Mouse (Mus musculus) lung, postnatal 0 days (tissue): ENCODE measurements around the gene Timm22.

Experiments
- CTCF ChIP-seq: IDR thresholded peaks from 2 replicates; pipeline ENCODE4 v1.5.1; 2016; ENCODE audit warnings: antibody characterized with exemption, mild to moderate bottlenecking
- EP300 ChIP-seq: IDR thresholded peaks from 2 replicates; pipeline ENCODE4 v1.6.1; 2016; ENCODE audit warnings: antibody characterized with exemption, mild to moderate bottlenecking, control low read depth

- no peak for TF ChIP-seq EP300
- TF ChIP-seq CTCF: no peak
Observed at GRCm38 (mm10) chr11:76456897-76457296, 50.1 kb downstream of the Timm22 start.
